Mouse (Mus musculus) liver, embryonic 15.5 days (tissue): ENCODE results near the gene Fam84a. TPM values are rescaled to one million over a fixed set of nuclear protein-coding genes. Genes with fewer than 3 reads are reported as not detected.

Source experiments
- ATAC-seq: fragments of 200-750 bp; cut with Nextera tagmentation; 2 replicates; pipeline ENCODE4 v1.8.0; 2017; ENCODE audit warnings: moderate number of reproducible peaks, mild to moderate bottlenecking, moderate library complexity; ENCODE audit not compliant: insufficient read depth
- H3K27ac ChIP-seq: fragments of 300-500 bp; sonication (generic); replicated peaks from 2 replicates; pipeline ENCODE4 v1.5.1; 2015; ENCODE audit warnings: mild to moderate bottlenecking, inconsistent platforms
- H3K27me3 ChIP-seq: fragments of 300-500 bp; sonication (generic); 2 replicates; pipeline ENCODE4 v1.6.1; 2015; ENCODE audit warnings: mild to moderate bottlenecking, inconsistent platforms
- H3K36me3 ChIP-seq: fragments of 300-500 bp; sonication (generic); replicated peaks from 2 replicates; pipeline ENCODE4 v1.6.1; 2015; ENCODE audit warnings: moderate library complexity, mild to moderate bottlenecking, inconsistent platforms
- H3K4me1 ChIP-seq: fragments of 300-500 bp; sonication (generic); replicated peaks from 2 replicates; pipeline ENCODE4 v1.6.1; 2015; ENCODE audit warnings: inconsistent platforms
- H3K4me2 ChIP-seq: fragments of 300-500 bp; sonication (generic); 2 replicates; pipeline ENCODE4 v1.6.1; 2015; ENCODE audit warnings: moderate library complexity, mild to moderate bottlenecking, inconsistent platforms
- H3K4me3 ChIP-seq: fragments of 300-500 bp; sonication (generic); replicated peaks from 2 replicates; pipeline ENCODE4 v1.5.1; 2015; ENCODE audit warnings: mild to moderate bottlenecking, inconsistent platforms
- H3K9ac ChIP-seq: fragments of 300-500 bp; sonication (generic); 2 replicates; pipeline ENCODE4 v1.6.1; 2015; ENCODE audit warnings: moderate library complexity, mild to moderate bottlenecking, inconsistent platforms
- H3K9me3 ChIP-seq: fragments of 300-500 bp; sonication (generic); replicated peaks from 2 replicates; pipeline ENCODE4 v1.6.1; 2016; ENCODE audit warnings: inconsistent platforms
- WGBS: fragments of 180-500 bp; shearing (Covaris S2); methylation state at CpG from one replicate; pipeline ENCODE4 v1.1.7; 2015; ENCODE audit warnings: mixed read lengths; ENCODE audit not compliant: insufficient replicate concordance; 5-methylcytosine and 5-hydroxymethylcytosine counted together
- polyA plus RNA-seq: library from polyadenylated mRNA; unstranded; fragments of >200 nt; fragmentation: Nextera tagmentation; extraction: Ambion mirVana; gene quantifications from 2 replicates; pipeline ENCODE4 v1.2.1, GENCODE M21; 2015

Gene Fam84a
- polyA plus RNA-seq, 1 experiment from 2014 or later = 1.2 TPM

DNA sequence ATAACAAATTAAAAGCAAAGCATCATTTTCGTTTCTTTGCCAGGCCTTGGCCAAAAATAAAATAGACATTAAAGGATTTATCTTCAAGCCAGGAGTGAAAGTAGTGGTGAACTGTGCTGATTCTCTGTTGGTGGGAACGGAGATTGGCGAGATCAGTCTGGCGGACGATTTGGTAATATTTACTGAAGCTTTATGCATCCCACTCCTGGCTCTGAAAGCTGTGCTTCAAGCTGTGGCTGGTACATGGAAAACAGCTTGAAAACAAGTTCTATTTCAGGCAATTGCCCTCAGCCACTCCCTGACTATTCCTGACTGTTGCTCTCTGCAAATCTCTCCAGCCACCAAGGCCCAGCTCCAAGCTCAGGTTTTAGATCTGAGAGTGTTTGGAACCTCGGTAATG lies 37.1 kb downstream of the Fam84a start:
- Histone ChIP-seq H3K9ac (no peak overlapping the region), H3K4me2 (no peak overlapping the region), H3K27ac (no peak overlapping the region), H3K4me3 (no peak overlapping the region), H3K9me3 (no peaks in the 10 kb centered on the region), H3K36me3 (no peaks in the 10 kb centered on the region), H3K27me3 (no peaks in the 10 kb centered on the region), H3K4me1 (no peaks in the 10 kb centered on the region)
- WGBS = 65% methylated on average over 6 of the region's 6 CpGs
- no peak for ATAC-seq

DNA sequence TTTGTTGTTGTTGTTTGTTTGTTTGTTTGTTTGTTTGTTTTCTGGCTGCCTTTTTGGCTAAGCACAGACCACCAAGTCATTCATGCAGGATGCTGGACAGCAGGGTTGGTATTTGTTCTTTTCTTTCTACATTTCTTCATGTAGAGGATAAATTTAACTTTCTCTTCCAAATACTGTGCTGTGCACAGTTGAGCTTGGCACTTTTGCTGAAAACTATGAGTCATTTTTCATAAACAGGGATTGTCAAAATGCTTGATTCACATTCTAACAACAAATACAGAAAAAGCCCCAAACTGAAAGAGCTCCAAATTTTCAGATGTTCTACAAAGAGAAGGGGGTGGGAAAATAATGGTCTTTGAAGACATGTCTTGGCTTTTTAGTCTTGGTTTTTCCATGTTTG lies 54.9 kb downstream of the Fam84a start:
- ATAC-seq = no peak
- Histone ChIP-seq H3K36me3 (no peaks in the 10 kb centered on the region), H3K9ac (no peak overlapping the region)

More for the DNA sequence above, 54.9 kb downstream of the Fam84a start:
- H3K27me3 ChIP-seq = no peaks in the 10 kb centered on the region
- H3K4me1 ChIP-seq = no peaks in the 10 kb centered on the region
- H3K4me3 ChIP-seq = no peak overlapping the region
- no peaks in the 10 kb centered on the region for H3K9me3 ChIP-seq
- no peak overlapping the region for H3K4me2 ChIP-seq
- no peak overlapping the region for H3K27ac ChIP-seq
